In genomic region chr19:35826074-35826473, GRCm38 (mm10) we compare ENCODE assay signal across 27 mouse cellular contexts.
DNase-seq lines count a peak whose midpoint lies in the region; ATAC-seq and TF ChIP-seq lines count a peak whose summit lies in the region.
"Had no signal": no experiment of that assay in that cellular context is flagged by ENCODE, and none has a peak within 500 bp of the region (broad histone marks: within the 10 kb centered on the region; RNA-seq: fewer than 3 reads in every experiment).

No protein-coding gene starts in this region.

- H3K9me3 ChIP-seq in forebrain, postnatal 0 days (ENCODE audit: low read length): no peaks in the 10 kb centered on the region
- H3K9me3 ChIP-seq in forebrain, embryonic 10.5 days: no peaks in the 10 kb centered on the region
- H3K9me3 ChIP-seq in midbrain, embryonic 15.5 days: no peaks in the 10 kb centered on the region
- H3K9me3 ChIP-seq in midbrain, embryonic 11.5 days (ENCODE audit: control insufficient read depth, low read length): no peaks in the 10 kb centered on the region
- no peaks in the 10 kb centered on the region for H3K9me3 ChIP-seq in midbrain, postnatal 0 days (ENCODE audit: low read length)
- H3K9me3 ChIP-seq in midbrain, embryonic 14.5 days (ENCODE audit: control insufficient read depth, low read length): no peaks in the 10 kb centered on the region
- H3K9me3 ChIP-seq: embryonic facial prominence, embryonic 13.5 days; embryonic facial prominence, embryonic 15.5 days; forebrain, embryonic 13.5 days; G1E had no signal

- peak; percentile 0 for DNase-seq in embryo, embryonic 11 days
- DNase-seq in embryo, embryonic 10.5 days (ENCODE audit: low spot score): no peak
- no peak for DNase-seq in forebrain, postnatal 0 days
- DNase-seq in forebrain, embryonic 10.5 days (ENCODE audit: extremely low spot score, low spot score): no peak
- no peak for DNase-seq in midbrain, embryonic 11.5 days (ENCODE audit: low spot score, missing footprints)
- DNase-seq in midbrain, postnatal 0 days (ENCODE audit: low spot score): peak; percentile 2
- DNase-seq in midbrain, embryonic 14.5 days: no peak
- DNase-seq: adrenal gland, adult 8-10 months; adrenal gland, postnatal 14 days; adrenal gland, postnatal 36 days; B cell, adult 2 months; cerebellum, adult 11 months; cerebellum, adult 18-20 months; cerebellum, adult 8-10 months; cerebellum, adult 9-11 months; cerebellum, postnatal 14 days; cerebellum, postnatal 36 days had no signal

- TF ChIP-seq CTCF in forebrain, postnatal 0 days (IDR thresholded peaks at IDR 0.05; ENCODE audit: low read depth): no peak
- TF ChIP-seq CTCF in midbrain, postnatal 0 days (IDR thresholded peaks at IDR 0.05): no peak

- no peak overlapping the region for H3K27ac ChIP-seq in forebrain, postnatal 0 days (ENCODE audit: low read depth, low read length)
- H3K27ac ChIP-seq in forebrain, embryonic 10.5 days: no peak overlapping the region
- no peak overlapping the region for H3K27ac ChIP-seq in midbrain, embryonic 15.5 days
- H3K27ac ChIP-seq in midbrain, embryonic 11.5 days (ENCODE audit: low read depth, low read length): no peak overlapping the region
- no peak overlapping the region for H3K27ac ChIP-seq in midbrain, postnatal 0 days (ENCODE audit: low read depth, low read length)
- H3K27ac ChIP-seq in midbrain, embryonic 14.5 days (replicated peaks; ENCODE audit: low read depth, low read length): no peak overlapping the region
- H3K27ac ChIP-seq: embryonic facial prominence, embryonic 13.5 days; embryonic facial prominence, embryonic 15.5 days; forebrain, embryonic 13.5 days had no signal

- H3K4me1 ChIP-seq in forebrain, postnatal 0 days (ENCODE audit: insufficient read depth): no peaks in the 10 kb centered on the region
- H3K4me1 ChIP-seq in forebrain, embryonic 10.5 days: no peaks in the 10 kb centered on the region
- no peaks in the 10 kb centered on the region for H3K4me1 ChIP-seq in midbrain, embryonic 15.5 days
- no peaks in the 10 kb centered on the region for H3K4me1 ChIP-seq in midbrain, embryonic 11.5 days (ENCODE audit: control insufficient read depth, insufficient read depth, low read length)
- no peaks in the 10 kb centered on the region for H3K4me1 ChIP-seq in midbrain, postnatal 0 days (ENCODE audit: insufficient read depth, low read length)
- no peaks in the 10 kb centered on the region for H3K4me1 ChIP-seq in midbrain, embryonic 14.5 days (ENCODE audit: control insufficient read depth, insufficient read depth, low read length)
- H3K4me1 ChIP-seq: embryonic facial prominence, embryonic 13.5 days; embryonic facial prominence, embryonic 15.5 days; forebrain, embryonic 13.5 days had no signal

- no peak overlapping the region for H3K4me2 ChIP-seq in forebrain, postnatal 0 days (ENCODE audit: low read depth)
- no peak overlapping the region for H3K4me2 ChIP-seq in midbrain, embryonic 15.5 days
- no peak overlapping the region for H3K4me2 ChIP-seq in midbrain, embryonic 11.5 days
- no peak overlapping the region for H3K4me2 ChIP-seq in midbrain, postnatal 0 days (ENCODE audit: low read depth, low read length, poor library complexity, severe bottlenecking)
- H3K4me2 ChIP-seq in midbrain, embryonic 14.5 days (ENCODE audit: low read length): no peak overlapping the region
- H3K4me2 ChIP-seq: embryonic facial prominence, embryonic 13.5 days; embryonic facial prominence, embryonic 15.5 days; forebrain, embryonic 13.5 days had no signal

- 0 out of 2 replicates have a peak, but pooled peaks have one; percentile 12 for ATAC-seq in forebrain, postnatal 0 days
- ATAC-seq in midbrain, embryonic 15.5 days (replicated peaks): peak; percentile 65; the same call in 1 of the 2 replicates
- ATAC-seq in midbrain, embryonic 11.5 days (ENCODE audit: low FRiP score): no peak
- ATAC-seq in midbrain, postnatal 0 days (ENCODE audit: low FRiP score): no peak
- no peak for ATAC-seq in midbrain, embryonic 14.5 days (ENCODE audit: low FRiP score, low TSS enrichment)
- ATAC-seq: activated CD4-positive, CD25-positive, alpha-beta regulatory T cell, adult 4 months; CD4-positive, CD25-positive, alpha-beta regulatory T cell, adult 4 months; forebrain, embryonic 13.5 days; Patski had no signal

- no peaks in the 10 kb centered on the region for H3K27me3 ChIP-seq in forebrain, postnatal 0 days (ENCODE audit: insufficient read depth, low read length)
- no peaks in the 10 kb centered on the region for H3K27me3 ChIP-seq in forebrain, embryonic 10.5 days (ENCODE audit: poor library complexity, severe bottlenecking)
- H3K27me3 ChIP-seq in midbrain, embryonic 15.5 days (replicated peaks): no peaks in the 10 kb centered on the region
- H3K27me3 ChIP-seq in midbrain, embryonic 11.5 days (ENCODE audit: control insufficient read depth, insufficient read depth, low read length): no peaks in the 10 kb centered on the region
- H3K27me3 ChIP-seq in midbrain, postnatal 0 days (ENCODE audit: insufficient read depth, low read length): no peaks in the 10 kb centered on the region
- H3K27me3 ChIP-seq in midbrain, embryonic 14.5 days (ENCODE audit: control insufficient read depth, insufficient read depth, low read length): no peaks in the 10 kb centered on the region
- H3K27me3 ChIP-seq: CH12.LX; embryonic facial prominence, embryonic 13.5 days; embryonic facial prominence, embryonic 15.5 days; forebrain, embryonic 13.5 days had no signal

- no peaks in the 10 kb centered on the region for H3K36me3 ChIP-seq in forebrain, postnatal 0 days (ENCODE audit: insufficient read depth)
- no peaks in the 10 kb centered on the region for H3K36me3 ChIP-seq in forebrain, embryonic 10.5 days (replicated peaks)
- H3K36me3 ChIP-seq in midbrain, embryonic 15.5 days (replicated peaks): no peaks in the 10 kb centered on the region
- H3K36me3 ChIP-seq in midbrain, embryonic 11.5 days (ENCODE audit: control insufficient read depth, insufficient read depth, low read length): no peaks in the 10 kb centered on the region
- H3K36me3 ChIP-seq in midbrain, postnatal 0 days (ENCODE audit: insufficient read depth, low read length): no peaks in the 10 kb centered on the region
- no peaks in the 10 kb centered on the region for H3K36me3 ChIP-seq in midbrain, embryonic 14.5 days (ENCODE audit: control insufficient read depth, insufficient read depth, low read length)
- H3K36me3 ChIP-seq: embryonic facial prominence, embryonic 13.5 days; embryonic facial prominence, embryonic 15.5 days; G1E had no signal

- 43% methylated on average over 2 of the region's 2 CpGs for WGBS in forebrain, postnatal 0 days
- WGBS in forebrain, embryonic 10.5 days: 70% methylated on average over 2 of the region's 2 CpGs
- WGBS in midbrain, embryonic 15.5 days: 36% methylated on average over 2 of the region's 2 CpGs
- WGBS in midbrain, embryonic 11.5 days: 48% methylated on average over 2 of the region's 2 CpGs
- WGBS in midbrain, postnatal 0 days: 22% methylated on average over 2 of the region's 2 CpGs
- WGBS in midbrain, embryonic 14.5 days: 49% methylated on average over 2 of the region's 2 CpGs

- no peak overlapping the region for H3K9ac ChIP-seq in forebrain, postnatal 0 days
- no peak overlapping the region for H3K9ac ChIP-seq in midbrain, embryonic 15.5 days
- H3K9ac ChIP-seq in midbrain, embryonic 11.5 days (ENCODE audit: low read length): no peak overlapping the region
- H3K9ac ChIP-seq in midbrain, postnatal 0 days (replicated peaks; ENCODE audit: low read length, poor library complexity, severe bottlenecking): no peak overlapping the region
- H3K9ac ChIP-seq in midbrain, embryonic 14.5 days (replicated peaks; ENCODE audit: low read length): no peak overlapping the region
- H3K9ac ChIP-seq: embryonic facial prominence, embryonic 13.5 days; embryonic facial prominence, embryonic 15.5 days; forebrain, embryonic 13.5 days had no signal

- H3K4me3 ChIP-seq in forebrain, postnatal 0 days (ENCODE audit: low read depth, low read length): no peak overlapping the region
- H3K4me3 ChIP-seq in forebrain, embryonic 10.5 days: no peak overlapping the region
- H3K4me3 ChIP-seq in midbrain, embryonic 15.5 days: no peak overlapping the region
- H3K4me3 ChIP-seq in midbrain, embryonic 11.5 days (ENCODE audit: low read depth, low read length): no peak overlapping the region
- H3K4me3 ChIP-seq in midbrain, postnatal 0 days (ENCODE audit: low read depth, low read length): no peak overlapping the region
- no peak overlapping the region for H3K4me3 ChIP-seq in midbrain, embryonic 14.5 days (replicated peaks; ENCODE audit: low read depth, low read length)
- H3K4me3 ChIP-seq: embryonic facial prominence, embryonic 13.5 days; embryonic facial prominence, embryonic 15.5 days; erythroblast, embryonic 14.5 days; forebrain, embryonic 13.5 days had no signal

Comparison
In these comparisons a context has a peak if more than half of its experiments do, and no peak if none do; other contexts are left out.
1. DNase-seq: peak in embryo, embryonic 11 days (single experiment) and midbrain, postnatal 0 days (single experiment); none in embryo, embryonic 10.5 days (single experiment), forebrain, postnatal 0 days (single experiment), forebrain, embryonic 10.5 days (single experiment), midbrain, embryonic 11.5 days (single experiment) and midbrain, embryonic 14.5 days (single experiment).
2. ATAC-seq: peak in forebrain, postnatal 0 days (single experiment) and midbrain, embryonic 15.5 days (single experiment); none in midbrain, embryonic 11.5 days (single experiment), midbrain, postnatal 0 days (single experiment) and midbrain, embryonic 14.5 days (single experiment).